Mouse (Mus musculus) cerebellum, adult 18-20 months (tissue): Measurements from ENCODE around the gene Cenph.
"Not testable (repeated sequence)": the region's sequence is repeated elsewhere in the genome, so short reads cannot be mapped to it uniquely, and the experiment has no call there.

Experiments
- DNase-seq, 2 experiments: peaks; one replicate each; pipeline ENCODE4 v3.0.0; 2021

Cenph gene

GRCm38 (mm10) chr13:100775252-100776055 lies at the start of gene Cenph:
Cenph (minus strand) TSS chr13:100775899.
- DNase-seq = peak; percentile 77 to 82

- DNase-seq = no peak
These were observed 49.2 kb upstream of the Cenph start for GRCm38 (mm10) chr13:100824916-100825315.

GRCm38 (mm10) chr13:100824306-100824705 lies 48.6 kb upstream of the Cenph start:
- DNase-seq = no peak

GRCm38 (mm10) chr13:100823863-100824262 lies 48.2 kb upstream of the Cenph start:
- no peak for DNase-seq

- no peak for DNase-seq
These were observed 38.8 kb upstream of the Cenph start for GRCm38 (mm10) chr13:100814451-100814850.

GRCm38 (mm10) chr13:100805776-100806175 lies 30.1 kb upstream of the Cenph start:
- DNase-seq = no peak

GRCm38 (mm10) chr13:100797171-100797570 lies 21.5 kb upstream of the Cenph start:
- no peak for DNase-seq

- DNase-seq = no peak
These were observed 13.4 kb upstream of the Cenph start for GRCm38 (mm10) chr13:100789083-100789482.

GRCm38 (mm10) chr13:100788057-100788456 lies 12.4 kb upstream of the Cenph start:
- not testable (repeated sequence) for DNase-seq

- DNase-seq = no peak
These were observed 11.8 kb upstream of the Cenph start for GRCm38 (mm10) chr13:100787316-100788010.

- DNase-seq = peak; percentile 88 to 91
These were observed 10.7 kb upstream of the Cenph start, which contains the start of gene Ccnb1 for GRCm38 (mm10) chr13:100786414-100786867. Ccnb1 (minus strand) TSS chr13:100786570.

- DNase-seq = no peak
These were observed 10.2 kb upstream of the Cenph start for GRCm38 (mm10) chr13:100785806-100786413.

GRCm38 (mm10) chr13:100777491-100777890 lies 1.8 kb upstream of the Cenph start:
- DNase-seq = no peak

GRCm38 (mm10) chr13:100776710-100777109 lies 1.0 kb upstream of the Cenph start:
- no peak for DNase-seq

- DNase-seq = no peak
These were observed 339 bp upstream of the Cenph start for GRCm38 (mm10) chr13:100776056-100776419.

GRCm38 (mm10) chr13:100774704-100775103 lies 995 bp downstream of the Cenph start:
- no peak for DNase-seq

- no peak for DNase-seq
These were observed 20.4 kb downstream of the Cenph start for GRCm38 (mm10) chr13:100755329-100755728.

GRCm38 (mm10) chr13:100754186-100754585 lies 21.5 kb downstream of the Cenph start:
- DNase-seq = no peak

GRCm38 (mm10) chr13:100753011-100753410 lies 22.7 kb downstream of the Cenph start:
- no peak for DNase-seq

- no peak for DNase-seq
These were observed 23.2 kb downstream of the Cenph start for GRCm38 (mm10) chr13:100752529-100752928.

- no peak for DNase-seq
These were observed 24.3 kb downstream of the Cenph start for GRCm38 (mm10) chr13:100751402-100751801.

GRCm38 (mm10) chr13:100750799-100751198 lies 24.9 kb downstream of the Cenph start:
- no peak for DNase-seq

GRCm38 (mm10) chr13:100748638-100749037 lies 27.1 kb downstream of the Cenph start:
- no peak for DNase-seq

GRCm38 (mm10) chr13:100746090-100746489 lies 29.6 kb downstream of the Cenph start:
- DNase-seq = no peak
